ENCODE assay signal across 8 mouse cellular contexts in the genomic region with DNA sequence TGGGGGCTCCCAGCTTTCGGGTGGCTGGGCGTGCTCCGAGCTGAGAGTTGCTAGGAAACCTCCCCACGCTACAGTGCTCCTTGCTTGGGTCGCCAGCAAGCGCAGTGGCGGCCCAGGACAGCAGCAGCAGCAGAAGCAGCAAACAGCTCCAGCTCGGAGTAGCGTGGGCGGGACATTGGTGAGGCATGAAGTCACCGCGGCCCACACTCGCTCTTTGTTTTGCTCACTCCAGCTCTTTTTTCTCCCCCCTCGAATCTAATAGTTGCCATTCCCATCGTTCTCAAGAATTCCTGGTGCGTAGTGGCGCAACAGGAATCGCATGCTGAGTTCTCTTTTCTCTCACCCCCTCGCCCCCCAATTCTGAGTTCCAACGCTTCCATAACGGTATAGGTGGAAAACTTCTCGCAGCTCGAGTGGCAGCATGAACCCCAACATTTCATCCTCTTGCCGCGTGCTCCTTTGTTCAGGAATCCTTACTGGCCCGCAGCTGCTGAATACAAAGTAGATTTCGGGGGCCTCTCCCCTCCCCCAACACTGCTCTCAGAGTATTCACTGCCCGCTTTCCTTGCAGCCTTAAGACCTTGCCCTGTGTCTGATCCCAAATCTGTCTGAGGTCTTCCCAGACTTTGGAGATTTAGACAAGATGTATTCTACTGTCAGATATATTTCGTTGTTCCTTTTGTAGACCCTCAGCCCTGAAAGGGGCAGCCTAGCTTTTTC. TPM values are rescaled to one million over a fixed set of nuclear protein-coding genes. Genes with fewer than 3 reads are reported as not detected.
A peak's percentile ranks its signal among the peaks of the same experiment; 100 is the strongest.
DNase-seq lines count a peak whose midpoint lies in the region; ATAC-seq lines count a peak whose summit lies in the region.

Itgb8 (minus strand) TSS at position 107 of the 720 bp plus-strand sequence.

- H3K27ac ChIP-seq in intestine, embryonic 16.5 days (ENCODE audit: low read length), result peak within 1 kb of the TSS; percentile 81

- intact Hi-C loops in left cerebral cortex, postnatal 25 days (cut with DNase I), result loop anchor here (5.0 to 10.0 kb wide), 2 partner anchors 67 to 214 kb away; no protein-coding TSS in a partner anchor

- peak within 1 kb of the TSS; percentile 85 for H3K4me2 ChIP-seq in intestine, embryonic 16.5 days (ENCODE audit: low read depth, low read length)

- peak; percentile 77 for DNase-seq in kidney, adult 11 months
- no peak for DNase-seq in kidney, adult 18-20 months
- DNase-seq in embryo, embryonic 11.5 days (ENCODE audit: low read depth, low spot score), result peak; percentile 70
- peak; percentile 87 to 92 for DNase-seq in left cerebral cortex, postnatal 25 days (ENCODE audit: low spot score in 2 of 2)
- peak; percentile 83 to 89 for DNase-seq in right cerebral cortex, postnatal 36 days (ENCODE audit: low spot score in 2 of 2)

- no peaks in the 10 kb centered on the region for H3K4me1 ChIP-seq in intestine, embryonic 16.5 days (ENCODE audit: control insufficient read depth, insufficient read depth, low read length)
- peaks cover 17% of the 10 kb centered on the region for H3K4me1 ChIP-seq in megakaryocyte, embryonic 14.5 days

- WGBS in intestine, embryonic 16.5 days, result 4% methylated on average over 29 of the region's 29 CpGs

- H3K9ac ChIP-seq in intestine, embryonic 16.5 days (ENCODE audit: low read depth, low read length), result peak within 1 kb of the TSS; percentile 62

- H3K9me3 ChIP-seq in intestine, embryonic 16.5 days (ENCODE audit: control insufficient read depth, low read length), result no peaks in the 10 kb centered on the region
- no peaks in the 10 kb centered on the region for H3K9me3 ChIP-seq in megakaryocyte, embryonic 14.5 days

- peak within 1 kb of the TSS; percentile 60 for H3K4me3 ChIP-seq in intestine, embryonic 16.5 days (ENCODE audit: low read length)
- peak within 1 kb of the TSS; percentile 87 for H3K4me3 ChIP-seq in megakaryocyte, embryonic 14.5 days (replicated peaks)

- ATAC-seq in granulocyte monocyte progenitor cell, adult 5-6 weeks (replicated peaks; ENCODE audit: poor library complexity, severe bottlenecking), result peak; percentile 80
- ATAC-seq in intestine, embryonic 16.5 days, result peak; percentile 98

- no peaks in the 10 kb centered on the region for H3K36me3 ChIP-seq in intestine, embryonic 16.5 days (ENCODE audit: control insufficient read depth, insufficient read depth, low read length)
- no peaks in the 10 kb centered on the region for H3K36me3 ChIP-seq in megakaryocyte, embryonic 14.5 days (replicated peaks; ENCODE audit: low read length)

- no peaks in the 10 kb centered on the region for H3K27me3 ChIP-seq in intestine, embryonic 16.5 days (replicated peaks; ENCODE audit: control insufficient read depth, insufficient read depth, low read length)
- H3K27me3 ChIP-seq in megakaryocyte, embryonic 14.5 days (replicated peaks), result peaks cover 29% of the 10 kb centered on the region

RNA-seq across cellular contexts. Expression of gene Itgb8, which starts in this region (rescaled TPM):
- not detected in 2 replicates for total RNA-seq in granulocyte monocyte progenitor cell, adult 5-6 weeks (2014; fragmentation: Nextera tagmentation)
- total RNA-seq in granulocyte monocyte progenitor cell, adult 5-6 weeks (2017), result not detected in 2 replicates
- polyA plus RNA-seq in intestine, embryonic 16.5 days (2015; fragmentation: Nextera tagmentation; extraction: Ambion mirVana), result 1.5 and 1.7 TPM in 2 replicates
- total RNA-seq in left cerebral cortex, postnatal 25 days (2021), result 10 to 100 TPM; 31.9 to 44.1 TPM
- not detected in 2 replicates for polyA plus RNA-seq in megakaryocyte, embryonic 14.5 days (2012; ENCODE audit: insufficient read depth, low replicate concordance)

Comparison
In these comparisons a context has a peak if more than half of its experiments do, and no peak if none do; other contexts are left out.
1. RNA of gene Itgb8 (total RNA-seq): 31.9 to 44.1 TPM in left cerebral cortex, postnatal 25 days; not detected in granulocyte monocyte progenitor cell, adult 5-6 weeks; every median in the first group is over 10 times any median in the second.
2. Peak in ATAC-seq in granulocyte monocyte progenitor cell, adult 5-6 weeks; RNA of the gene not detected or under 1 TPM.